Mouse (Mus musculus): ENCODE results near the gene Mcpt1.

DNA sequence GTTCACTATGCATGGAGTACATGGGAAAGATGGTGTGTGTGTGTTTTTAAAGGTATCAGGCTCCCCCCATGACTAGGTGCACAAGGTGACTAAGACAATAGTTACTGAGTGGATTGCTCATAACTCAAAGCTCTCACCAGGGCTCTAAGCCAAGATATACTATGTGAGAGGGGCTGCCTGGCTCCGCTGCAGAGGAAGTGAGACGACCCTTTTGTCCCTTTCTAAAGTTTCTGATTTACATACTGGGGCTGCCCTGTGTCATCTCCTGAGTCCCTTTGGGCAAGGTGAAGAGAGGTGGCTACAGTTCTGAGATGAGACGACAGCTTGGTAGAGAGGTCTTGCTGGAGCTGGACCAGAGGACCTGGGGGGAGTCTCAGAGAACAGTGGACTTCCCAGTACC lies 4.6 kb upstream of the Mcpt1 start:
- TF ChIP-seq CTCF (IDR thresholded peaks at IDR 0.05; ENCODE audit: low read depth) (no peak), EP300 (optimal IDR thresholded peaks at IDR 0.05) (no peak)
